Mouse (Mus musculus) c-Kit-positive CD71-positive TER-119-negative erythroid progenitor cells, embryonic 14.5 days (primary cell): ENCODE data around the gene Sgk1.
"Not testable (repeated sequence)": the region's sequence is repeated elsewhere in the genome, so short reads cannot be mapped to it uniquely, and the experiment has no call there.

ENCODE experiments used
- DNase-seq: peaks from one replicate; pipeline ENCODE4 v3.0.0-alpha.2; 2013; ENCODE audit warnings: low read depth

Gene Sgk1

GRCm38 (mm10) chr10:22000491-22001306, 118.7 kb downstream of the Sgk1 start:
- DNase-seq: no peak

GRCm38 (mm10) chr10:22001621-22002020, 119.6 kb downstream of the Sgk1 start:
- no peak for DNase-seq

- DNase-seq: no peak
These were observed 122.8 kb downstream of the Sgk1 start for GRCm38 (mm10) chr10:22004763-22005162.

- no peak for DNase-seq
These were observed 125.3 kb downstream of the Sgk1 start for GRCm38 (mm10) chr10:22007160-22007801.

- DNase-seq: no peak
These were observed 125.8 kb downstream of the Sgk1 start for GRCm38 (mm10) chr10:22007802-22008172.

- DNase-seq: peak; percentile 56
These were observed 128.3 kb downstream of the Sgk1 start for GRCm38 (mm10) chr10:22010088-22010818.

- no peak for DNase-seq
These were observed 135.6 kb downstream of the Sgk1 start for GRCm38 (mm10) chr10:22017469-22018159.

GRCm38 (mm10) chr10:22018618-22019017, 136.6 kb downstream of the Sgk1 start:
- DNase-seq: no peak

GRCm38 (mm10) chr10:22034303-22034702, 152.3 kb downstream of the Sgk1 start:
- DNase-seq: no peak

GRCm38 (mm10) chr10:22036256-22036655, 154.3 kb downstream of the Sgk1 start:
- DNase-seq: not testable (repeated sequence)
